Mouse (Mus musculus) heart, adult 2 months (tissue): ENCODE results near the gene Catsperg1.

Experiments used
- CTCF ChIP-seq: fragments of 200-600 bp; IDR thresholded peaks from 2 replicates; pipeline ENCODE4 v1.8.1; 2022; ENCODE audit warnings: antibody characterized with exemption, mild to moderate bottlenecking, moderate library complexity
- EP300 ChIP-seq: fragments of 200-500 bp; IDR thresholded peaks from 2 replicates; pipeline ENCODE4 v1.6.1; 2011; ENCODE audit warnings: low read depth, low read length, control low read depth; ENCODE audit not compliant: insufficient read depth
- POLR2A ChIP-seq: fragments of 200-500 bp; IDR thresholded peaks from 2 replicates; pipeline ENCODE4 v1.6.1; 2011; ENCODE audit warnings: mild to moderate bottlenecking, low read depth, low read length, control low read depth; ENCODE audit not compliant: insufficient read depth

GRCm38 (mm10) chr7:29169231-29170065 is 44.4 kb downstream of the Catsperg1 start:
- TF ChIP-seq CTCF (no peak), EP300 (no peak), POLR2A (no peak)
